Mouse (Mus musculus) forebrain, embryonic 14.5 days (tissue): ENCODE data around the gene Olfr1461. TPM values are rescaled to one million over a fixed set of nuclear protein-coding genes. Genes with fewer than 3 reads are reported as not detected.

Experiments
- ATAC-seq: fragments of 200-750 bp; cut with Nextera tagmentation; 2 replicates; pipeline ENCODE4 v1.8.0; 2017; ENCODE audit warnings: mild to moderate bottlenecking, moderate library complexity
- DNase-seq: peaks from one replicate; pipeline ENCODE4 v3.0.0-alpha.2; 2015; ENCODE audit warnings: low spot score
- H3K27ac ChIP-seq: fragments of 300-500 bp; sonication (generic); 2 replicates; pipeline ENCODE4 v1.5.1; 2014; ENCODE audit warnings: low read depth, mild to moderate bottlenecking, control low read depth, low read length, moderate library complexity
- H3K27me3 ChIP-seq: fragments of 300-500 bp; sonication (generic); replicated peaks from 2 replicates; pipeline ENCODE4 v1.6.1; 2014; ENCODE audit warnings: low read length, control low read depth, mixed read lengths; ENCODE audit not compliant: control insufficient read depth, insufficient read depth
- H3K36me3 ChIP-seq: fragments of 300-500 bp; sonication (generic); 2 replicates; pipeline ENCODE4 v1.6.1; 2014; ENCODE audit warnings: low read length, control low read depth; ENCODE audit not compliant: control insufficient read depth, insufficient read depth
- H3K4me1 ChIP-seq: fragments of 300-500 bp; sonication (generic); 2 replicates; pipeline ENCODE4 v1.6.1; 2014; ENCODE audit warnings: antibody characterized with exemption, low read length, control low read depth; ENCODE audit not compliant: control insufficient read depth, insufficient read depth
- H3K4me2 ChIP-seq: fragments of 300-500 bp; sonication (generic); 2 replicates; pipeline ENCODE4 v1.6.1; 2014; ENCODE audit warnings: mild to moderate bottlenecking, control low read depth, low read length
- H3K4me3 ChIP-seq: fragments of 300-500 bp; sonication (generic); 2 replicates; pipeline ENCODE4 v1.5.1; 2014; ENCODE audit warnings: low read depth, low read length, control low read depth
- H3K9ac ChIP-seq: fragments of 300-500 bp; sonication (generic); 2 replicates; pipeline ENCODE4 v1.6.1; 2014; ENCODE audit warnings: mild to moderate bottlenecking, low read length, control low read depth, moderate library complexity
- H3K9me3 ChIP-seq: fragments of 300-500 bp; sonication (generic); replicated peaks from 2 replicates; pipeline ENCODE4 v1.6.1; 2016; ENCODE audit warnings: low read length, control low read depth, mixed read lengths; ENCODE audit not compliant: control insufficient read depth
- WGBS: fragments of 180-500 bp; shearing (Covaris S2); extraction: QIAGEN DNeasy Blood & Tissue Kit; methylation state at CpG from one replicate; pipeline ENCODE4 v1.1.7; 2014; 5-methylcytosine and 5-hydroxymethylcytosine counted together
- polyA plus RNA-seq: library from polyadenylated mRNA; unstranded; fragments of >200 nt; fragmentation: Nextera tagmentation; extraction: Ambion mirVana; gene quantifications from 2 replicates; pipeline ENCODE4 v1.2.1, GENCODE M21; 2014

Gene Olfr1461
- polyA plus RNA-seq, result not detected in 2 replicates

GRCm38 (mm10) chr19:13162700-13163099, at the start of gene Olfr1461:
Gene Olfr1461, plus strand, starts transcription at chr19:13163000.
- H3K27ac ChIP-seq, result no peak within 1 kb of the TSS

GRCm38 (mm10) chr19:13149449-13149848, 13.4 kb upstream of the Olfr1461 start, which contains the start of gene Olfr1459:
Gene Olfr1459, minus strand, starts transcription at chr19:13149549.
- H3K27me3 ChIP-seq, result no peaks in the 10 kb centered on the region
- no peaks in the 10 kb centered on the region for H3K36me3 ChIP-seq
- H3K9me3 ChIP-seq, result 0 out of 2 replicates have a peak, but pooled peaks cover 11% of the 10 kb centered on the region
- no peak within 1 kb of the TSS for H3K4me2 ChIP-seq
- DNase-seq (no peak), ATAC-seq (no peak)
- no peaks in the 10 kb centered on the region for H3K4me1 ChIP-seq
- no peak within 1 kb of the TSS for H3K27ac ChIP-seq
- H3K9ac ChIP-seq, result no peak within 1 kb of the TSS
- WGBS, result 81% methylated on average over 1 of the region's 1 CpGs
- no peak within 1 kb of the TSS for H3K4me3 ChIP-seq

More at GRCm38 (mm10) chr19:13162700-13163099, at the start of gene Olfr1461:
- no peak for ATAC-seq
- no peak within 1 kb of the TSS for H3K4me2 ChIP-seq
- H3K9me3 ChIP-seq, result no peaks in the 10 kb centered on the region
- 56% methylated on average over 1 of the region's 1 CpGs for WGBS
- no peaks in the 10 kb centered on the region for H3K4me1 ChIP-seq
- DNase-seq, result no peak
- H3K9ac ChIP-seq, result no peak within 1 kb of the TSS
- H3K36me3 ChIP-seq, result no peaks in the 10 kb centered on the region
- H3K27me3 ChIP-seq, result no peaks in the 10 kb centered on the region
- H3K4me3 ChIP-seq, result no peak within 1 kb of the TSS

DNA sequence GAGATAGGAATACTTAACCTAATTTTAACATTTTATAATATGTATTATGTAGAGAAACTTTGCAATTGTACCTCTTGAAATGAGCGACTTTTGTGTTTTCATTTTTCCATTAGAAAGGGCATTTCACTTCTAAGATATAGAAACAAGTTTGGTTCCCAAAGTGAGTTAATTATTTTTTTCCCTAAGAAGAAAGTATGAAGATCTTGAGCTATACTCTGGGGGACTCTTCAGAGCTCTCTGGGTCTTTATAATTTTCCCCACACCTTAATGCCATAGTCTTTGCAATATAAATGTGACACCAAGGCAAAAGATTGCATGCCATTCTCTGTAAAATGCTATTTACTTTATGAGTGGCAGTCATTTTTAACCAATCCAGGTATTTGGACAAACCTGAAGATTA, 22.6 kb downstream of the Olfr1461 start, which contains the start of gene Olfr1462:
TSS of gene Olfr1462 (plus strand) at position 301 of the 400 bp plus-strand sequence.
- Histone ChIP-seq H3K27ac (no peak within 1 kb of the TSS), H3K4me2 (no peak within 1 kb of the TSS), H3K4me1 (no peaks in the 10 kb centered on the region), H3K4me3 (no peak within 1 kb of the TSS), H3K9ac (no peak within 1 kb of the TSS), H3K9me3 (peaks cover 17% of the 10 kb centered on the region), H3K36me3 (no peaks in the 10 kb centered on the region), H3K27me3 (no peaks in the 10 kb centered on the region)
- 81% methylated on average over 1 of the region's 1 CpGs for WGBS
- ATAC-seq (no peak), DNase-seq (no peak)

Other genes starting within 250 kb of the Olfr1461 start
- not detected in 2 replicates for gene Olfr1448, start 238.6 kb upstream of the Olfr1461 start, polyA plus RNA-seq
- gene Olfr1449, start 232.2 kb upstream of the Olfr1461 start, polyA plus RNA-seq, result not detected in 2 replicates
- gene Olfr1450, start 212.7 kb upstream of the Olfr1461 start, polyA plus RNA-seq, result not detected in 2 replicates
- not detected in 2 replicates for gene Olfr1451, start 168.0 kb upstream of the Olfr1461 start, polyA plus RNA-seq
- not detected in 2 replicates for gene Olfr1453, start 134.7 kb upstream of the Olfr1461 start, polyA plus RNA-seq
- gene Olfr1454, start 102.4 kb upstream of the Olfr1461 start, polyA plus RNA-seq, result not detected in 2 replicates
- not detected in 2 replicates for gene Olfr1457, start 65.1 kb upstream of the Olfr1461 start, polyA plus RNA-seq
- gene Olfr1458, start 56.2 kb upstream of the Olfr1461 start, polyA plus RNA-seq, result not detected in 2 replicates
- gene Olfr1459, start 13.5 kb upstream of the Olfr1461 start, polyA plus RNA-seq, result not detected in 2 replicates
- not detected in 2 replicates for gene Olfr1462, start 22.7 kb downstream of the Olfr1461 start, polyA plus RNA-seq
- gene Olfr1463, start 68.3 kb downstream of the Olfr1461 start, polyA plus RNA-seq, result not detected in 2 replicates
- not detected in 2 replicates for gene Olfr1465, start 152.5 kb downstream of the Olfr1461 start, polyA plus RNA-seq
- not detected in 2 replicates for gene Olfr1466, start 175.9 kb downstream of the Olfr1461 start, polyA plus RNA-seq
- not detected in 2 replicates for gene Olfr1467, start 199.2 kb downstream of the Olfr1461 start, polyA plus RNA-seq
- gene Olfr1469, start 244.8 kb downstream of the Olfr1461 start, polyA plus RNA-seq, result not detected in 2 replicates